Mouse (Mus musculus): ENCODE measurements around the gene Gm5726.
"Not testable (repeated sequence)": the region's sequence is repeated elsewhere in the genome, so short reads cannot be mapped to it uniquely, and the experiment has no call there.

The Gm5726 gene

DNA sequence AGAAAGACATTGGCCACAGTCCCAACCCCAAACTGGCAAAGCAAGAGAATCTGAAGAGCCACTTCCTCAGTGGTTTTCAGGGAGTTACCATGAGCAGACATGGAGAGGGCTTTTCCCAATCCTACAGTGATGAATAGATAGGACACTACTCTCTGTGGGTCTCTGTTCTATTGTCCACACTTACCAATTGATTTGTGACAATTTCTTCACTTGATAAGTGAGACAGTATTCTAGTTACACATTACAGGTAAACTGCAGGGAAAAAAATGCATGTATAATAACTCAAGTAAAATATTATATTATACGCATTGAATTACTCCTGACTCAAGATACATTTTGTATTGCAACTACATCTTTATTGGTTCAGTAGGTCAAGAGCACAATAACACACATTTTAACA is at the start of gene Gm5726:
Gene Gm5726, minus strand, starts transcription at position 101 of the 400 bp plus-strand sequence.
- DNase-seq (ENCODE audit: low spot score), result not testable (repeated sequence)

DNA sequence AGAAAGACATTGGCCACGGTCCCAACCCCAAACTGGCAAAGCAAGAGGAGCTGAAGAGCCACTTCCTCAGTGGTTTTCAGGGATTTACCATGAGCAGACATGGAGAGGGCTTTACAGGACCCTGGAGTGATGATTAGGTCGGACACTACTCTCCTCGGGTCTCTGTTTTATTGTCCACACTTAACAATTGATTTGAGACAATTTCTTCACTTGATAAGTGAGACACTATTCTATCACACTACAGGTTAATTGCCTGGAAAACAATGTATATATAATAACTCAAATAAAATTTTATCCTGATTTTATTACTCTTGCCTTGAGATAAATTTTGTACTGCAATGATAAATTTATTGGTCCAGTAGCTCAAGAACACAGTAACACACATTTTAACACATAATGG is 30.6 kb upstream of the Gm5726 start, which contains the start of gene Gm4141:
Gene Gm4141, minus strand, starts transcription at position 101 of the 400 bp plus-strand sequence.
- DNase-seq (ENCODE audit: low spot score), result not testable (repeated sequence)

DNA sequence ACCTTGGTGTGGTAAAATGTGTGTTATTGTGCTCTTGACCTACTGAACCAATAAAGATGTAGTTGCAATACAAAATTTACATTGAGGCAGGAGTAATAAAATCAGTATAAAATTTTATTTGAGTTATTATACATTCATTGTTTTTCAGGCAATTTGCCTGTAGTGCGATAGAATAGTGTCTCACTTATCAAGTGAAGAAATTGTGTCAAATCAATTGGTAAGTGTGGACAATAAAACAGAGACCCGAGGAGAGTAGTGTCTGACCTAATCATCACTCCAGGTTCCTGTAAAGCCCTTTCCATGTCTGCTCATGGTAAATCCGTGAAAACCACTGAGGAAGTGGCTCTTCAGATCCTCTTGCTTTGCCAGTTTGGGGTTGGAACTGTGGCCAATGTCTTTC is 12.0 kb downstream of the Gm5726 start, which contains the start of gene Vmn1r104:
Gene Vmn1r104, plus strand, starts transcription at position 301 of the 400 bp plus-strand sequence.
- not testable (repeated sequence) for DNase-seq (ENCODE audit: low spot score)

DNA sequence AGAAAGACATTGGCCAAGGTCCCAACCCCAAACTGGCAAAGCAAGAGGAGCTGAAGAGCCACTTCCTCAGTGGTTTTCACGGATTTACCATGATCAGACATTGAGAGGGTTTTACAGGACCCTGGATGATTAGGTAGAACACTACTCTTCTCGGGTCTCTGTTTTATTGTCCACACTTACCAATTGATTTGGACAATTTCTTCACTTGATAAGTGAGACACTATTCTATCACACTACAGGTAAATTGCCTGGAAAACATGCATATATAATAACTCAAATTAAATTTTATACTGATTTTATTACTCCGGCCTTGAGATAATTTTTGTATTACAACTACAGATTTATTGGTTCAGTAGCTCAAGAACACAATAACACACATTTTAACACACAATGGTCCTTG is 35.1 kb downstream of the Gm5726 start, which contains the start of gene Vmn1r103:
Gene Vmn1r103, minus strand, starts transcription at position 101 of the 400 bp plus-strand sequence.
- DNase-seq (ENCODE audit: low spot score), result not testable (repeated sequence)
